Mouse (Mus musculus): ENCODE results near the gene Pip4k2a. TPM values are rescaled to one million over a fixed set of nuclear protein-coding genes. Genes with fewer than 3 reads are reported as not detected.

Pip4k2a gene
- total and polyA plus RNA-seq, 3 experiments: 6.6 to 52.9 (median 20.8) TPM

DNA sequence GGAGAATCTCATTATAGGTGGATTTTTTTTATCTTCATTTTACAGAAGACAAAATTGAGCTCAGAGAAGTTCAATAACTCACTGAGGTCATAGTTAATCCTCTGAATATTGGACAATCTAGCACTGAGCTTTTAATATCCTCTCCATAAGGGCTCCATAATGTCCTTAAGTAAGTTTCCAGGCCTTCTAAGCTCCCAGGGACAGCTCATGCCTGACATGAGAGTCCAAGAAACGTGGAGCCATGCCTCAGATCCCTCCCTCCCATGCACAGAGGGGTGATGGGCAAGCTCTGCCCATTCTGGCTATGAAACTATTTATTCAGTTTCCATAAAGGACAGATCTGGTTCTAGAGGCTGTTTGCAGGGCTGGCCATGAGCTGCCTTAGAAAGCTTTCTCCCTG is 52.5 kb downstream of the Pip4k2a start:
- H3K9me3 ChIP-seq (replicated peaks; ENCODE audit: low read length): no peaks in the 10 kb centered on the region
- peaks cover 0 to 17% of the 10 kb centered on the region in 2 experiments for H3K36me3 ChIP-seq (replicated peaks in 1 of 2; ENCODE audit: control insufficient read depth in 1 of 2, insufficient read depth in 1 of 2, low read length in 1 of 2)
- in situ Hi-C loops (cut with MboI; ENCODE audit: low pct_ligation_motif_present, low pct_unique_long_range_greater_than_20kb, low sequenced_read_pairs): no loop called here
- no peak overlapping the region for H3K4me2 ChIP-seq (ENCODE audit: insufficient read depth, low read depth, poor library complexity, severe bottlenecking)
- dilution Hi-C loops (cut with MboI; ENCODE audit: extremely low pct_ligation_motif_present, extremely low pct_unique_long_range_greater_than_20kb, low sequenced_read_pairs): no loop called here
- no peaks in the 10 kb centered on the region for H3K27me3 ChIP-seq (replicated peaks)
- DNase-seq (ENCODE audit: extremely low read depth): no peak
- H3K4me3 ChIP-seq (replicated peaks in 1 of 3; ENCODE audit: low read depth in 2 of 3, low read length in 2 of 3, poor library complexity in 1 of 3): no peak overlapping the region
- H3K9ac ChIP-seq (ENCODE audit: insufficient read depth, low read depth): no peak overlapping the region
- no peak for TF ChIP-seq SMC3 (IDR thresholded peaks at IDR 0.05; ENCODE audit: low read depth, low read length)
- TF ChIP-seq CTCF (conservative IDR thresholded peaks at IDR 0.05 in 1 of 2, IDR thresholded peaks at IDR 0.05 in 1 of 2; ENCODE audit: low read depth in 2 of 2, low read length in 2 of 2): no peak
- TF ChIP-seq ZNF384 (IDR thresholded peaks at IDR 0.05; ENCODE audit: low read depth, low read length): no peak
- TF ChIP-seq HCFC1 (IDR thresholded peaks at IDR 0.05; ENCODE audit: low read depth, low read length): no peak
- no peak for TF ChIP-seq SIN3A (IDR thresholded peaks at IDR 0.05; ENCODE audit: low read length)
- H3K27ac ChIP-seq (ENCODE audit: insufficient read depth, low read depth): no peak overlapping the region
- H3K4me1 ChIP-seq (ENCODE audit: control insufficient read depth in 1 of 2, insufficient read depth in 2 of 2): peaks cover 0 to 73% of the 10 kb centered on the region in 2 experiments; a peak in 2 of 4 replicates
- H3K79me2 ChIP-seq (replicated peaks; ENCODE audit: control insufficient read depth, extremely low read depth, insufficient read depth, poor library complexity, severe bottlenecking): no peaks in the 10 kb centered on the region

DNA sequence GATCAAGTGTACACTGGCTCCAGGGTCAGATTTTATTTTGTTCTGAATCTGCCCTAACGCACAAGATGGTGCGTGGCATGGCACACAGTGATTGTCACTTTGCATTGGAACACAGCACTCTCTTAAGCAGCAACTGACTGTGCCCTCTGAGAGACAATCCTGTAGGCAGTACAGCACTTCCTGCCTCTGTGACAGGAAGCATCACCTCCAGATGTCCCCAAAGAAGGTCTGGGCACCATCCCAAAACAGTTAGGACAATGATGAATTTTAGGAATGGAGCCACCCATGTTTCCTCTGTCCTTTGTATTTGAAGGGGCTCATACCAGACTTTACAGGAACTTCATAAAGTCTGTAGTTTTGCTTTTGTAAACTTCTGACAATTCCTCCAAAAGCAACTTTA is 54.0 kb downstream of the Pip4k2a start:
- dilution Hi-C loops (cut with MboI; ENCODE audit: extremely low pct_ligation_motif_present, extremely low pct_unique_long_range_greater_than_20kb, low sequenced_read_pairs) (no loop called here), in situ Hi-C loops (cut with MboI; ENCODE audit: low pct_ligation_motif_present, low pct_unique_long_range_greater_than_20kb, low sequenced_read_pairs) (no loop called here)
- no peaks in the 10 kb centered on the region for H3K27me3 ChIP-seq (replicated peaks)
- no peak overlapping the region for H3K9ac ChIP-seq (ENCODE audit: insufficient read depth, low read depth)
- H3K4me3 ChIP-seq (replicated peaks in 1 of 3; ENCODE audit: low read depth in 2 of 3, low read length in 2 of 3, poor library complexity in 1 of 3): no peak overlapping the region
- DNase-seq (ENCODE audit: extremely low read depth): no peak
- peaks cover 0 to 17% of the 10 kb centered on the region in 2 experiments for H3K36me3 ChIP-seq (replicated peaks in 1 of 2; ENCODE audit: control insufficient read depth in 1 of 2, insufficient read depth in 1 of 2, low read length in 1 of 2)
- peaks cover 0 to 78% of the 10 kb centered on the region in 2 experiments; a peak in 2 of 4 replicates for H3K4me1 ChIP-seq (ENCODE audit: control insufficient read depth in 1 of 2, insufficient read depth in 2 of 2)
- no peak overlapping the region for H3K27ac ChIP-seq (ENCODE audit: insufficient read depth, low read depth)
- H3K9me3 ChIP-seq (replicated peaks; ENCODE audit: low read length): no peaks in the 10 kb centered on the region
- TF ChIP-seq CHD1 (IDR thresholded peaks at IDR 0.05; ENCODE audit: low read depth, low read length): no peak
- no peak for TF ChIP-seq MAFK (IDR thresholded peaks at IDR 0.05; ENCODE audit: insufficient replicate concordance, low read length)
- no peak for TF ChIP-seq ETS1 (conservative IDR thresholded peaks at IDR 0.05; ENCODE audit: low read depth, low read length)
- no peak for TF ChIP-seq GABPA (IDR thresholded peaks at IDR 0.05; ENCODE audit: insufficient replicate concordance, low read depth, low read length)
- TF ChIP-seq CHD2 (IDR thresholded peaks at IDR 0.05; ENCODE audit: low read length): no peak
- no peak for TF ChIP-seq POLR2A (IDR thresholded peaks at IDR 0.05; ENCODE audit: low read depth, low read length)
- no peak for TF ChIP-seq TBP (conservative IDR thresholded peaks at IDR 0.05; ENCODE audit: low read depth, low read length)
- no peak for TF ChIP-seq USF2 (conservative IDR thresholded peaks at IDR 0.05; ENCODE audit: low read depth, low read length)
- no peak for TF ChIP-seq PAX5 (IDR thresholded peaks at IDR 0.05; ENCODE audit: low read length)
- TF ChIP-seq MXI1 (IDR thresholded peaks at IDR 0.05; ENCODE audit: low read depth, low read length): no peak
- TF ChIP-seq TCF12 (IDR thresholded peaks at IDR 0.05; ENCODE audit: low read depth, low read length): no peak
- H3K4me2 ChIP-seq (ENCODE audit: insufficient read depth, low read depth, poor library complexity, severe bottlenecking): no peak overlapping the region
- no peaks in the 10 kb centered on the region for H3K79me2 ChIP-seq (replicated peaks; ENCODE audit: control insufficient read depth, extremely low read depth, insufficient read depth, poor library complexity, severe bottlenecking)

DNA sequence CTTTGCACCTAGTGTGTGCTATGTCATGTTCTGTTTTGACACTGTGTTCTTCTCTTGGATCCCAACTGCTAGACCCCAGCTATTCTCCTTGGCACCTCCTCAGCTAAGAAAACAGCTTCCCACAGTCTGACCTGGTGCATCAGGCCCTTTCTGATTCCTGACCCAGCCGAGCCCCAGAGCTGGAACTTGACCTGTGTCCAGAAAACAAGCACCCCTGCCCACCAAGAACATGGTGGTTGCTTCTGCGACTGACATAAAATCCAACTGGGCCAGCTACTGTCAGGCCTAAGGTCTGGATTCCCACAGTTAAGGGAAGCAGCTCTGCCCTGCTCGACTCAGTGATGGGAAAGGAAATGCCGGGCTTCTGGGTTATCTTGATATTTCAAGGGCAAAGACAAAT is 54.6 kb downstream of the Pip4k2a start:
- H3K4me1 ChIP-seq (ENCODE audit: control insufficient read depth in 1 of 2, insufficient read depth in 2 of 2): peaks cover 0 to 80% of the 10 kb centered on the region in 2 experiments; a peak in 2 of 4 replicates
- H3K4me2 ChIP-seq (ENCODE audit: insufficient read depth, low read depth, poor library complexity, severe bottlenecking): no peak overlapping the region
- H3K9me3 ChIP-seq (replicated peaks; ENCODE audit: low read length): no peaks in the 10 kb centered on the region
- H3K4me3 ChIP-seq (replicated peaks in 1 of 3; ENCODE audit: low read depth in 2 of 3, low read length in 2 of 3, poor library complexity in 1 of 3): no peak overlapping the region
- in situ Hi-C loops (cut with MboI; ENCODE audit: low pct_ligation_motif_present, low pct_unique_long_range_greater_than_20kb, low sequenced_read_pairs) (no loop called here), dilution Hi-C loops (cut with MboI; ENCODE audit: extremely low pct_ligation_motif_present, extremely low pct_unique_long_range_greater_than_20kb, low sequenced_read_pairs) (no loop called here)
- no peak overlapping the region for H3K27ac ChIP-seq (ENCODE audit: insufficient read depth, low read depth)
- TF ChIP-seq ZKSCAN1 (IDR thresholded peaks at IDR 0.05; ENCODE audit: borderline replicate concordance, low read depth, low read length) (no peak), KAT2A (IDR thresholded peaks at IDR 0.05; ENCODE audit: insufficient replicate concordance, low read length) (no peak), PAX5 (IDR thresholded peaks at IDR 0.05; ENCODE audit: low read length) (no peak), TCF12 (IDR thresholded peaks at IDR 0.05; ENCODE audit: low read depth, low read length) (no peak), MAX (IDR thresholded peaks at IDR 0.05; ENCODE audit: low read length) (no peak), NELFE (IDR thresholded peaks at IDR 0.05; ENCODE audit: low read depth, low read length) (no peak), UBTF (IDR thresholded peaks at IDR 0.05; ENCODE audit: low read depth, low read length) (no peak), MAZ (IDR thresholded peaks at IDR 0.05; ENCODE audit: low read depth, low read length) (no peak), EP300 (IDR thresholded peaks at IDR 0.05; ENCODE audit: low read length) (no peak), SIN3A (IDR thresholded peaks at IDR 0.05; ENCODE audit: low read length) (no peak), E2F4 (IDR thresholded peaks at IDR 0.05; ENCODE audit: insufficient replicate concordance, low read depth, low read length) (no peak), MYC (IDR thresholded peaks at IDR 0.05; ENCODE audit: low read depth, low read length) (no peak)
- no peaks in the 10 kb centered on the region for H3K79me2 ChIP-seq (replicated peaks; ENCODE audit: control insufficient read depth, extremely low read depth, insufficient read depth, poor library complexity, severe bottlenecking)
- H3K27me3 ChIP-seq (replicated peaks): no peaks in the 10 kb centered on the region
- H3K9ac ChIP-seq (ENCODE audit: insufficient read depth, low read depth): no peak overlapping the region
- H3K36me3 ChIP-seq (replicated peaks in 1 of 2; ENCODE audit: control insufficient read depth in 1 of 2, insufficient read depth in 1 of 2, low read length in 1 of 2): peaks cover 0 to 17% of the 10 kb centered on the region in 2 experiments
- DNase-seq (ENCODE audit: extremely low read depth): no peak

Data from CH12.LX (cell line).